Mouse (Mus musculus): Measurements from ENCODE around the gene Cped1.

Cped1 gene

GRCm38 (mm10) chr6:21985732-21986540, at the start of gene Cped1:
Gene Cped1 (plus strand): TSS chr6:21985916.
- DNase-seq (ENCODE audit: low read depth, low spot score) = peak; percentile 14

- DNase-seq (ENCODE audit: low read depth, low spot score) = no peak
Observed at GRCm38 (mm10) chr6:21937981-21938635, 47.6 kb upstream of the Cped1 start.

- peak; percentile 96 for DNase-seq (ENCODE audit: low read depth, low spot score)
Observed at GRCm38 (mm10) chr6:21949226-21949731, 36.4 kb upstream of the Cped1 start, which contains the start of gene Ing3. Gene Ing3 (plus strand): TSS chr6:21949571.

GRCm38 (mm10) chr6:21949771-21950448, 35.8 kb upstream of the Cped1 start:
- peak; percentile 93 for DNase-seq (ENCODE audit: low read depth, low spot score)

- DNase-seq (ENCODE audit: low read depth, low spot score) = no peak
Observed at GRCm38 (mm10) chr6:21950676-21951075, 35.0 kb upstream of the Cped1 start.

GRCm38 (mm10) chr6:21955468-21955867, 30.2 kb upstream of the Cped1 start:
- DNase-seq (ENCODE audit: low read depth, low spot score) = no peak

- no peak for DNase-seq (ENCODE audit: low read depth, low spot score)
Observed at GRCm38 (mm10) chr6:21958922-21959321, 26.8 kb upstream of the Cped1 start.

GRCm38 (mm10) chr6:21959909-21960308, 25.8 kb upstream of the Cped1 start:
- no peak for DNase-seq (ENCODE audit: low read depth, low spot score)

- DNase-seq (ENCODE audit: low read depth, low spot score) = no peak
Observed at GRCm38 (mm10) chr6:21977532-21977931, 8.2 kb upstream of the Cped1 start.

GRCm38 (mm10) chr6:21981114-21981513, 4.6 kb upstream of the Cped1 start:
- DNase-seq (ENCODE audit: low read depth, low spot score) = no peak

GRCm38 (mm10) chr6:21984990-21985731, 555 bp upstream of the Cped1 start:
- DNase-seq (ENCODE audit: low read depth, low spot score) = peak; percentile 43

- no peak for DNase-seq (ENCODE audit: low read depth, low spot score)
Observed at GRCm38 (mm10) chr6:21986660-21987331, 1.1 kb downstream of the Cped1 start.

- no peak for DNase-seq (ENCODE audit: low read depth, low spot score)
Observed at GRCm38 (mm10) chr6:21987554-21987953, 1.8 kb downstream of the Cped1 start.

GRCm38 (mm10) chr6:21988296-21988695, 2.6 kb downstream of the Cped1 start:
- DNase-seq (ENCODE audit: low read depth, low spot score) = no peak

- DNase-seq (ENCODE audit: low read depth, low spot score) = no peak
Observed at GRCm38 (mm10) chr6:21989081-21989480, 3.4 kb downstream of the Cped1 start.

- no peak for DNase-seq (ENCODE audit: low read depth, low spot score)
Observed at GRCm38 (mm10) chr6:21990181-21991135, 4.7 kb downstream of the Cped1 start.

- no peak for DNase-seq (ENCODE audit: low read depth, low spot score)
Observed at GRCm38 (mm10) chr6:21991151-21991550, 5.4 kb downstream of the Cped1 start.

- no peak for DNase-seq (ENCODE audit: low read depth, low spot score)
Observed at GRCm38 (mm10) chr6:21993070-21993469, 7.4 kb downstream of the Cped1 start.

GRCm38 (mm10) chr6:21998131-21998530, 12.4 kb downstream of the Cped1 start:
- DNase-seq (ENCODE audit: low read depth, low spot score) = no peak

GRCm38 (mm10) chr6:21999025-21999424, 13.3 kb downstream of the Cped1 start:
- no peak for DNase-seq (ENCODE audit: low read depth, low spot score)

All from retina, postnatal 7 days (tissue).